Mouse (Mus musculus) retina, embryonic 14.5 days (tissue): ENCODE data around the gene Cdk7.

Source experiments
- DNase-seq: peaks from one replicate; pipeline ENCODE4 v3.0.0-alpha.2; 2015; ENCODE audit warnings: low spot score

The Cdk7 gene

GRCm38 (mm10) chr13:100725194-100725593, 5.5 kb downstream of the Cdk7 start:
- DNase-seq = no peak

- DNase-seq = no peak
Observed at GRCm38 (mm10) chr13:100724051-100724754, 6.5 kb downstream of the Cdk7 start.

- DNase-seq = no peak
Observed at GRCm38 (mm10) chr13:100721656-100722055, 9.1 kb downstream of the Cdk7 start.

- DNase-seq = no peak
Observed at GRCm38 (mm10) chr13:100715467-100715866, 15.3 kb downstream of the Cdk7 start.

GRCm38 (mm10) chr13:100706206-100706605, 24.5 kb downstream of the Cdk7 start:
- no peak for DNase-seq

- no peak for DNase-seq
Observed at GRCm38 (mm10) chr13:100703468-100703867, 27.3 kb downstream of the Cdk7 start.

GRCm38 (mm10) chr13:100698866-100699265, 31.9 kb downstream of the Cdk7 start:
- DNase-seq = no peak

- no peak for DNase-seq
Observed at GRCm38 (mm10) chr13:100697541-100697940, 33.2 kb downstream of the Cdk7 start.

- DNase-seq = no peak
Observed at GRCm38 (mm10) chr13:100687513-100687912, 43.2 kb downstream of the Cdk7 start.

GRCm38 (mm10) chr13:100684355-100684754, 46.4 kb downstream of the Cdk7 start:
- DNase-seq = no peak

GRCm38 (mm10) chr13:100682837-100683236, 47.9 kb downstream of the Cdk7 start:
- DNase-seq = no peak

GRCm38 (mm10) chr13:100681615-100682014, 49.1 kb downstream of the Cdk7 start:
- no peak for DNase-seq

- no peak for DNase-seq
Observed at GRCm38 (mm10) chr13:100675936-100676635, 54.7 kb downstream of the Cdk7 start.

GRCm38 (mm10) chr13:100670181-100670741, 60.5 kb downstream of the Cdk7 start:
- DNase-seq = no peak

GRCm38 (mm10) chr13:100669291-100670022, 61.3 kb downstream of the Cdk7 start, which contains the start of gene Ccdc125:
Ccdc125 (plus strand) TSS chr13:100669717.
- peak; percentile 56 for DNase-seq

GRCm38 (mm10) chr13:100659864-100660456, 70.8 kb downstream of the Cdk7 start:
- peak; percentile 80 for DNase-seq

- DNase-seq = no peak
Observed at GRCm38 (mm10) chr13:100658091-100658490, 72.6 kb downstream of the Cdk7 start.
